Mouse (Mus musculus) lung, postnatal 14 days (tissue): ENCODE data around the gene Rom1.
"Not testable (repeated sequence)": the region's sequence is repeated elsewhere in the genome, so short reads cannot be mapped to it uniquely, and the experiment has no call there.

ENCODE experiments used
- DNase-seq: peaks from one replicate; pipeline ENCODE4 v3.0.0; 2021

Gene Rom1

GRCm38 (mm10) chr19:8896231-8896630 lies 32.9 kb downstream of the Rom1 start:
- DNase-seq = not testable (repeated sequence)

- DNase-seq = no peak
Measured at GRCm38 (mm10) chr19:8895397-8895960, 33.7 kb downstream of the Rom1 start.

GRCm38 (mm10) chr19:8892829-8893766 lies 36.1 kb downstream of the Rom1 start, which contains the start of gene Ints5:
Gene Ints5, plus strand, starts transcription at chr19:8893005.
- DNase-seq = peak; percentile 86

- peak; percentile 95 for DNase-seq
Measured at GRCm38 (mm10) chr19:8888511-8889385, 40.4 kb downstream of the Rom1 start, which contains the start of the genes 1810009A15Rik and Gm49416. Gene 1810009A15Rik, plus strand, starts transcription at chr19:8888853. Gene Gm49416, plus strand, starts transcription at chr19:8888926.

- no peak for DNase-seq
Measured at GRCm38 (mm10) chr19:8887585-8888463, 41.3 kb downstream of the Rom1 start.

GRCm38 (mm10) chr19:8886916-8887584 lies 42.1 kb downstream of the Rom1 start:
- no peak for DNase-seq

GRCm38 (mm10) chr19:8883616-8884015 lies 45.5 kb downstream of the Rom1 start, which contains the start of the genes Lbhd1 and Gm49403:
Gene Lbhd1, plus strand, starts transcription at chr19:8883732.
Gene Gm49403, plus strand, starts transcription at chr19:8883930.
- DNase-seq = no peak

GRCm38 (mm10) chr19:8881034-8881392 lies 48.1 kb downstream of the Rom1 start:
- no peak for DNase-seq

- peak; percentile 90 for DNase-seq
Measured at GRCm38 (mm10) chr19:8880311-8881033, 48.7 kb downstream of the Rom1 start, which contains the start of gene Uqcc3. Gene Uqcc3, minus strand, starts transcription at chr19:8880923.
